Mouse (Mus musculus) MEL (cell line): ENCODE results near the gene D10Wsu102e. TPM values are rescaled to one million over a fixed set of nuclear protein-coding genes. Genes with fewer than 3 reads are reported as not detected.
A peak's percentile ranks its signal among the peaks of the same experiment; 100 is the strongest.

Experiments used
- DNase-seq: peaks from one replicate; pipeline ENCODE4 v3.0.0; 2011; ENCODE audit warnings: low read depth, low spot score
- H3K27ac ChIP-seq: 2 replicates; pipeline ENCODE4 v1.5.1; 2012; ENCODE audit warnings: low read depth, mild to moderate bottlenecking, control low read depth, low read length, moderate library complexity; ENCODE audit not compliant: control insufficient read depth
- H3K27me3 ChIP-seq, 2 experiments: fragments of 150-350 bp in 1 of 2; sonication (generic) in 1 of 2; 2 replicates each; pipeline ENCODE4 v1.6.1; 2012; ENCODE audit warnings: low read length in 2 of 2, mild to moderate bottlenecking in 2 of 2, improper control_type of control experiment in 1 of 2, moderate library complexity in 1 of 2; ENCODE audit not compliant: insufficient read depth in 2 of 2, control insufficient read depth in 1 of 2
- H3K36me3 ChIP-seq, 2 experiments: 2 replicates each; pipeline ENCODE4 v1.6.1; 2012 to 2014; ENCODE audit warnings: low read length in 2 of 2, improper control_type of control experiment in 1 of 2, inconsistent platforms in 1 of 2, mild to moderate bottlenecking in 1 of 2; ENCODE audit not compliant: insufficient read depth in 2 of 2, control insufficient read depth in 1 of 2
- H3K4me1 ChIP-seq, 2 experiments: fragments of 150-350 bp in 1 of 2; sonication (generic) in 1 of 2; 2 replicates each; pipeline ENCODE4 v1.6.1; 2012; ENCODE audit warnings: low read length in 2 of 2, improper control_type of control experiment in 1 of 2, mild to moderate bottlenecking in 1 of 2; ENCODE audit not compliant: insufficient read depth in 2 of 2, control insufficient read depth in 1 of 2
- H3K4me3 ChIP-seq, 2 experiments: fragments of 150-350 bp in 1 of 2; sonication (generic) in 1 of 2; 2 replicates each; pipeline ENCODE4 v1.5.1; 2012; ENCODE audit warnings: low read depth in 2 of 2, low read length in 2 of 2, mild to moderate bottlenecking in 2 of 2, moderate library complexity in 2 of 2, control low read depth in 1 of 2, improper control_type of control experiment in 1 of 2; ENCODE audit not compliant: control insufficient read depth in 1 of 2, insufficient read depth in 1 of 2
- H3K79me2 ChIP-seq: 2 replicates; pipeline ENCODE4 v1.6.1; 2012; ENCODE audit warnings: mild to moderate bottlenecking, low read length, moderate library complexity; ENCODE audit not compliant: control insufficient read depth, poor library complexity, insufficient read depth
- H3K9ac ChIP-seq: 2 replicates; pipeline ENCODE4 v1.6.1; 2012; ENCODE audit warnings: low read depth, mild to moderate bottlenecking, control low read depth, low read length, moderate library complexity; ENCODE audit not compliant: control insufficient read depth, poor library complexity, severe bottlenecking
- H3K9me3 ChIP-seq: fragments of 150-350 bp; sonication (generic); replicated peaks from 2 replicates; pipeline ENCODE4 v1.6.1; 2012; ENCODE audit warnings: mild to moderate bottlenecking, low read length, improper control_type of control experiment, moderate library complexity; ENCODE audit not compliant: insufficient read depth
- CHD2 ChIP-seq: IDR thresholded peaks from 2 replicates; pipeline ENCODE4 v1.6.1; 2011; ENCODE audit warnings: low read length, improper control_type of control experiment
- E2F4 ChIP-seq: IDR thresholded peaks from 2 replicates; pipeline ENCODE4 v1.6.1; 2011; ENCODE audit warnings: low read depth, low read length, improper control_type of control experiment, borderline replicate concordance
- EP300 ChIP-seq, 2 experiments: IDR thresholded peaks; 2 replicates each; pipeline ENCODE4 v1.6.1; 2011; ENCODE audit warnings: improper control_type of control experiment in 2 of 2, low read length in 2 of 2, low read depth in 1 of 2, mild to moderate bottlenecking in 1 of 2
- ETS1 ChIP-seq: IDR thresholded peaks from 2 replicates; pipeline ENCODE4 v1.6.1; 2012; ENCODE audit warnings: low read depth, mild to moderate bottlenecking, inconsistent platforms, low read length, improper control_type of control experiment, moderate library complexity
- JUND ChIP-seq: IDR thresholded peaks from 2 replicates; pipeline ENCODE4 v1.6.1; 2011; ENCODE audit warnings: low read depth, mild to moderate bottlenecking, improper control_type of control experiment, low read length
- MAFK ChIP-seq: IDR thresholded peaks from 2 replicates; pipeline ENCODE4 v1.6.1; 2011; ENCODE audit warnings: low read depth, mild to moderate bottlenecking, low read length, improper control_type of control experiment, borderline replicate concordance
- MAX ChIP-seq: IDR thresholded peaks from 2 replicates; pipeline ENCODE4 v1.6.1; 2011; ENCODE audit warnings: low read length, improper control_type of control experiment
- MAZ ChIP-seq: IDR thresholded peaks from 2 replicates; pipeline ENCODE4 v1.6.1; 2012; ENCODE audit warnings: low read depth, mild to moderate bottlenecking, inconsistent platforms, low read length, improper control_type of control experiment
- MXI1 ChIP-seq: IDR thresholded peaks from 2 replicates; pipeline ENCODE4 v1.6.1; 2011; ENCODE audit warnings: mild to moderate bottlenecking, low read depth, low read length, improper control_type of control experiment
- NRF1 ChIP-seq: IDR thresholded peaks from 2 replicates; pipeline ENCODE4 v1.6.1; 2014; ENCODE audit warnings: low read depth, mild to moderate bottlenecking, inconsistent platforms, low read length, improper control_type of control experiment, moderate library complexity; ENCODE audit not compliant: poor library complexity, insufficient read depth, severe bottlenecking
- POLR2A ChIP-seq, 2 experiments: IDR thresholded peaks; 2 replicates each; pipeline ENCODE4 v1.6.1; 2011 to 2012; ENCODE audit warnings: low read length in 2 of 2, mild to moderate bottlenecking in 2 of 2, control low read depth in 1 of 2, improper control_type of control experiment in 1 of 2, low read depth in 1 of 2, moderate library complexity in 1 of 2; ENCODE audit not compliant: control insufficient read depth in 1 of 2, insufficient read depth in 1 of 2, poor library complexity in 1 of 2
- POLR2AphosphoS2 ChIP-seq: IDR thresholded peaks from 2 replicates; pipeline ENCODE4 v1.6.1; 2011; ENCODE audit warnings: low read length, improper control_type of control experiment
- TCF12 ChIP-seq: IDR thresholded peaks from 2 replicates; pipeline ENCODE4 v1.6.1; 2014; ENCODE audit warnings: low read depth, mild to moderate bottlenecking, inconsistent platforms, low read length, improper control_type of control experiment, moderate library complexity
- UBTF ChIP-seq: IDR thresholded peaks from 2 replicates; pipeline ENCODE4 v1.6.1; 2012; ENCODE audit warnings: low read depth, mild to moderate bottlenecking, inconsistent platforms, low read length, improper control_type of control experiment, moderate library complexity, borderline replicate concordance; ENCODE audit not compliant: insufficient read depth
- USF1 ChIP-seq: IDR thresholded peaks from 2 replicates; pipeline ENCODE4 v1.6.1; 2014; ENCODE audit warnings: low read depth, mild to moderate bottlenecking, inconsistent platforms, low read length, improper control_type of control experiment, moderate library complexity
- ZMIZ1 ChIP-seq: IDR thresholded peaks from 2 replicates; pipeline ENCODE4 v1.6.1; 2012; ENCODE audit warnings: low read depth, mild to moderate bottlenecking, inconsistent platforms, low read length, improper control_type of control experiment, moderate library complexity
- polyA plus RNA-seq, 2 experiments: library from polyadenylated mRNA; stranded (reverse) in 1 of 2; unstranded in 1 of 2; fragments of >175 nt in 1 of 2; fragments of >200 nt in 1 of 2; gene quantifications; 2 replicates each; pipeline versions ENCODE4 v1.2.1 to v1.2.4; 2012; ENCODE audit warnings: low replicate concordance in 2 of 2, low read depth in 1 of 2; ENCODE audit not compliant: insufficient read length in 2 of 2, insufficient read depth in 1 of 2, missing spikeins in 1 of 2
- total RNA-seq: library from RNA; depleted of rRNA; stranded (reverse); fragments of 300-350 nt; gene quantifications from 2 replicates; pipeline ENCODE4 v1.2.3, GENCODE M21; 2012

The D10Wsu102e gene
- total and polyA plus RNA-seq, 3 experiments, result 1.9 to 2.7 (median 2.2) TPM

- TF ChIP-seq POLR2AphosphoS2 (peak; percentile 88; the same call in 1 of the 2 replicates), EP300 (IDR thresholded peaks at IDR 0.05; ENCODE audit: low read depth in 1 of 2, low read length in 2 of 2) (peak; percentile 81 to 88; a peak in 3 of 4 replicates), JUND (no peak), POLR2A (IDR thresholded peaks at IDR 0.05; ENCODE audit: control insufficient read depth in 1 of 2, insufficient read depth in 1 of 2, low read depth in 1 of 2, low read length in 2 of 2, poor library complexity in 1 of 2) (peak in 1 of 2 experiments; percentile 63; a peak in 2 of 4 replicates), E2F4 (no peak), UBTF (no peak), MAZ (no peak), CHD2 (no peak), MAX (peak; percentile 91), MAFK (no peak), USF1 (peak; percentile 98), NRF1 (no peak), ETS1 (peak; percentile 95), ZMIZ1 (peak; percentile 12; the same call in 1 of the 2 replicates), TCF12 (peak; percentile 71; the same call in 1 of the 2 replicates)
Observed at GRCm38 (mm10) chr10:83376911-83377682, 17.1 kb downstream of the D10Wsu102e start (continued).

GRCm38 (mm10) chr10:83378083-83378833 lies 18.2 kb downstream of the D10Wsu102e start:
- no peak overlapping the region; a peak in 1 of 4 replicates for H3K4me3 ChIP-seq
- DNase-seq, result peak; percentile 61
- no peaks in the 10 kb centered on the region for H3K27me3 ChIP-seq
- H3K79me2 ChIP-seq, result peaks cover 9% of the 10 kb centered on the region
- H3K9ac ChIP-seq, result peak overlapping the region; percentile 34
- peak overlapping the region; percentile 99 for H3K27ac ChIP-seq
- H3K9me3 ChIP-seq, result no peaks in the 10 kb centered on the region
- no peak for TF ChIP-seq ETS1
- peak in 1 of 2 experiments; percentile 32; a peak in 1 of 4 replicates for TF ChIP-seq POLR2A (IDR thresholded peaks at IDR 0.05; ENCODE audit: control insufficient read depth in 1 of 2, insufficient read depth in 1 of 2, low read depth in 1 of 2, low read length in 2 of 2, poor library complexity in 1 of 2)
- TF ChIP-seq MXI1, result peak; percentile 59; the same call in 1 of the 2 replicates
- H3K4me1 ChIP-seq, result peaks cover 19 to 64% of the 10 kb centered on the region in 2 experiments
- H3K36me3 ChIP-seq, result peaks cover 0 to 65% of the 10 kb centered on the region in 2 experiments
